Mouse (Mus musculus): ENCODE measurements at regions not wholly inside any gene's neighbourhood (a gene's known extent, or its start where the extent isn't known, plus 50 kb on each side); places are given as distances from the start of the nearest gene placed in this dataset.

DNA sequence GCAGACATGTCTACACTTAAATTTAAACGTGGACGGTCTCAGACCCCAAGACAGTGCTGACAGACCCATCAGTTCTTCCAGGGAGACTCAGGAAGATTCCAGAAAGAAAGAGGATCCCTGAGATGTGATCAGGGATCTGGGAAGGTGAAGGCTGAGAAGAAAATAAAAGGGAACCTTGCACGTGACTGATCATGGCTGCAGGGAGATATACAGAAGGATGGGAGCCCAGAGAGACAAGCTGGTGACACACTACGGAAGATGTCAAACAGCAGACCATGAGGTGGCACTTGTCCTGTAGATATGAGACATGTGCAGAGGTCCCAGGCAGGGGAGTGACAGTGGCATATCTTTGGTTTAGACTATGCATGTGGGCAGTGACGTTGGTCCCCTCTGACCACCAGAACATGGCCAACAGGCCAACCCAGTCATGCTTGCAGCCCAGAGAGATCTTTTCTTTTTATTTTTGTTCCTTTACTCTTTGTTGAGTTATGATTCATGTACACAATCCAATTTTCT, 231.5 kb downstream of the Rplp1 start:
- ATAC-seq (no peak), DNase-seq (no peak)
- Histone ChIP-seq H3K27ac (ENCODE audit: low read depth, low read length) (no peak overlapping the region), H3K4me1 (ENCODE audit: insufficient read depth) (no peaks in the 10 kb centered on the region), H3K9ac (no peak overlapping the region), H3K36me3 (ENCODE audit: insufficient read depth) (no peaks in the 10 kb centered on the region), H3K4me2 (ENCODE audit: low read depth) (no peak overlapping the region), H3K9me3 (ENCODE audit: low read length) (no peaks in the 10 kb centered on the region), H3K4me3 (ENCODE audit: low read depth, low read length) (no peak overlapping the region), H3K27me3 (ENCODE audit: insufficient read depth, low read length) (no peaks in the 10 kb centered on the region)
- WGBS: 93% methylated on average over 5 of the region's 5 CpGs
- no peak for TF ChIP-seq CTCF (IDR thresholded peaks at IDR 0.05; ENCODE audit: low read depth)

GRCm38 (mm10) chr9:61682316-61682715, 232.0 kb downstream of the Rplp1 start:
- no peak for TF ChIP-seq CTCF (IDR thresholded peaks at IDR 0.05; ENCODE audit: low read depth)
- no peak overlapping the region for H3K4me2 ChIP-seq (ENCODE audit: low read depth)
- no peaks in the 10 kb centered on the region for H3K9me3 ChIP-seq (ENCODE audit: low read length)
- H3K36me3 ChIP-seq (ENCODE audit: insufficient read depth): no peaks in the 10 kb centered on the region
- ATAC-seq (no peak), DNase-seq (no peak)
- no peak overlapping the region for H3K9ac ChIP-seq
- no peak overlapping the region for H3K4me3 ChIP-seq (ENCODE audit: low read depth, low read length)
- H3K27me3 ChIP-seq (ENCODE audit: insufficient read depth, low read length): no peaks in the 10 kb centered on the region
- no peaks in the 10 kb centered on the region for H3K4me1 ChIP-seq (ENCODE audit: insufficient read depth)
- no peak overlapping the region for H3K27ac ChIP-seq (ENCODE audit: low read depth, low read length)
- 86% methylated on average over 4 of the region's 4 CpGs for WGBS

DNA sequence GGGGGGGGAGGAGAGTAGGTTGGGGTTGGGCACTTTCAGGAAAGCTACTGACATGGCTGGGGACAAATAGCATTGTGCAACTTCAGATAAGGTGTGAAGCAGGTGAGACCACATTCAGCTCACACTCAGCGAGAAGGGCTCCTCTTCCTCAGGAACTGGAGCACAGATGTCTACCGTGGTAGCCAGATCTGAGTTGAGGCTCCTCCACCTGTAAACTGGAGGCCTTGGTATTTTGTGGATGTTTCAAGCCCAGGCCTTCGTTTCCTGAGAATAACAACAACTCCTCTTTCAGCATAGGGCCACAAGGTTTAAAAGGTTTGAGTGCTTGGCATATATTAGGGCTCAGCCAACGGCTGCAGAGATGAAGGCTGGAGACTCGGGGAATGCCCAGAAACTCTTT, 232.9 kb downstream of the Rplp1 start:
- no peak for TF ChIP-seq CTCF (IDR thresholded peaks at IDR 0.05; ENCODE audit: low read depth)
- ATAC-seq (no peak), DNase-seq (no peak)
- Histone ChIP-seq H3K9ac (no peak overlapping the region), H3K36me3 (ENCODE audit: insufficient read depth) (no peaks in the 10 kb centered on the region), H3K27me3 (ENCODE audit: insufficient read depth, low read length) (no peaks in the 10 kb centered on the region), H3K4me2 (ENCODE audit: low read depth) (no peak overlapping the region), H3K27ac (ENCODE audit: low read depth, low read length) (no peak overlapping the region), H3K4me1 (ENCODE audit: insufficient read depth) (no peaks in the 10 kb centered on the region), H3K4me3 (ENCODE audit: low read depth, low read length) (no peak overlapping the region), H3K9me3 (ENCODE audit: low read length) (no peaks in the 10 kb centered on the region)
- WGBS: 59% methylated on average over 5 of the region's 5 CpGs

- ATAC-seq: no peak; the same call in 1 of the 2 replicates
- no peak for DNase-seq
- 42% methylated on average over 6 of the region's 6 CpGs for WGBS
- Histone ChIP-seq H3K4me3 (ENCODE audit: low read depth, low read length) (no peak overlapping the region), H3K9ac (no peak overlapping the region), H3K27ac (ENCODE audit: low read depth, low read length) (no peak overlapping the region), H3K36me3 (ENCODE audit: insufficient read depth) (no peaks in the 10 kb centered on the region), H3K9me3 (ENCODE audit: low read length) (no peaks in the 10 kb centered on the region), H3K4me1 (ENCODE audit: insufficient read depth) (no peaks in the 10 kb centered on the region), H3K4me2 (ENCODE audit: low read depth) (no peak overlapping the region), H3K27me3 (ENCODE audit: insufficient read depth, low read length) (no peaks in the 10 kb centered on the region)
- TF ChIP-seq CTCF (IDR thresholded peaks at IDR 0.05; ENCODE audit: low read depth): no peak
These were observed 233.4 kb downstream of the Rplp1 start for GRCm38 (mm10) chr9:61680911-61681311.

- Histone ChIP-seq H3K36me3 (ENCODE audit: insufficient read depth) (no peaks in the 10 kb centered on the region), H3K9ac (no peak overlapping the region), H3K27ac (ENCODE audit: low read depth, low read length) (no peak overlapping the region), H3K9me3 (ENCODE audit: low read length) (no peaks in the 10 kb centered on the region), H3K4me2 (ENCODE audit: low read depth) (no peak overlapping the region), H3K4me1 (ENCODE audit: insufficient read depth) (no peaks in the 10 kb centered on the region), H3K27me3 (ENCODE audit: insufficient read depth, low read length) (no peaks in the 10 kb centered on the region), H3K4me3 (ENCODE audit: low read depth, low read length) (no peak overlapping the region)
- 97% methylated on average over 6 of the region's 6 CpGs for WGBS
- ATAC-seq: no peak
- TF ChIP-seq CTCF (IDR thresholded peaks at IDR 0.05; ENCODE audit: low read depth): no peak
- DNase-seq: no peak
These were observed 234.7 kb downstream of the Rplp1 start for GRCm38 (mm10) chr9:61679686-61680085.

DNA sequence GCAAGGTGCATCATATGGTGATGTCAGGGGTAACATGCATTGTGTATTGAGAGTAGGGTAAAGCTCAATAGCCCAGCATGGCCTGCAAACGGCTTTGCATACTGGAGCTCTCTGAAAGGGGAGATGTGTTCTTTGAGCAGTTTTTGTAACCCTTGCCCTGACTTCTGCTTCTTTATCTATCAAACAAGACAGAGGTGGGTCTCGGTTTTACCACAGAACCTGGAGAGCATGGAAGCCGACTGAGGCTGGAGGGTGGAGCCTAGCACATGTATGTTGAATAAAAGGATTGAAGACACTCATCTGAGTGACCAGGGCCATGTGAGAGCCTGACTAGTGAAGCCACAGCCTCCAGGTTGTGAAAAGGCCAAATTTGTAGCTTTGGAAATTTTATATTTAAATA, 236.7 kb downstream of the Rplp1 start:
- Histone ChIP-seq H3K9me3 (ENCODE audit: low read length) (no peaks in the 10 kb centered on the region), H3K4me3 (ENCODE audit: low read depth, low read length) (no peak overlapping the region), H3K9ac (no peak overlapping the region), H3K4me1 (ENCODE audit: insufficient read depth) (no peaks in the 10 kb centered on the region), H3K36me3 (ENCODE audit: insufficient read depth) (no peaks in the 10 kb centered on the region), H3K4me2 (ENCODE audit: low read depth) (no peak overlapping the region), H3K27me3 (ENCODE audit: insufficient read depth, low read length) (peaks cover 3% of the 10 kb centered on the region; the same call in 1 of the 2 replicates), H3K27ac (ENCODE audit: low read depth, low read length) (no peak overlapping the region)
- DNase-seq (no peak), ATAC-seq (no peak; the same call in 1 of the 2 replicates)
- 67% methylated on average over 3 of the region's 3 CpGs for WGBS
- no peak for TF ChIP-seq CTCF (IDR thresholded peaks at IDR 0.05; ENCODE audit: low read depth)

DNA sequence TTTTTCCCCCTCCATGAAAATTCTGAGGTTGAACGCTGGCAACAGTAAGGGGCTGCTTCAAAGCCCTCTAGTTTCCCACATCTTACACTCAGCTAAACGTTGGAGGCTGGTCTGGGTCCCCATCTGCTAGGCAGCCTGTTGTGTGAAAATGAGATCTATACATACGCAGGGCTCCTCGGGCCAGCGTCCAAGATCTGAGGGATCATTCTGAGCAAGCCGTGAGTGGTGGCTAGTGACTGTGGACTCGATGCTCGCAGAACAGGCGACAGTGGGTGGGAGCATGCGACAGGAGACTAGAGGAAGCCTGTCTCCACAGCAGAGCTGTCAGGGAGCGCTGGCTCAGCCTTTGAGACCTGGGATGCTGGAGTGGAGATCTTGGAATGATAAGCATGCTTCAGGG, 237.3 kb downstream of the Rplp1 start:
- DNase-seq (peak; percentile 87), ATAC-seq (peak; percentile 91)
- Histone ChIP-seq H3K27me3 (ENCODE audit: insufficient read depth, low read length) (peaks cover 3% of the 10 kb centered on the region; the same call in 1 of the 2 replicates), H3K9ac (no peak overlapping the region), H3K27ac (ENCODE audit: low read depth, low read length) (no peak overlapping the region), H3K9me3 (ENCODE audit: low read length) (no peaks in the 10 kb centered on the region), H3K36me3 (ENCODE audit: insufficient read depth) (no peaks in the 10 kb centered on the region), H3K4me3 (ENCODE audit: low read depth, low read length) (no peak overlapping the region), H3K4me1 (ENCODE audit: insufficient read depth) (no peaks in the 10 kb centered on the region), H3K4me2 (ENCODE audit: low read depth) (no peak overlapping the region)
- WGBS: 43% methylated on average over 11 of the region's 11 CpGs
- no peak for TF ChIP-seq CTCF (IDR thresholded peaks at IDR 0.05; ENCODE audit: low read depth)
